Mouse (Mus musculus): ENCODE measurements around the gene Defb30. TPM values are rescaled to one million over a fixed set of nuclear protein-coding genes. Genes with fewer than 3 reads are reported as not detected.

The Defb30 gene
- not detected for total RNA-seq (2021)

- no peak for DNase-seq (ENCODE audit: low spot score)
- intact Hi-C loops (cut with DNase I): no loop called here
Measured at GRCm38 (mm10) chr14:63049910-63050370, at the start of gene Defb30. Gene Defb30, minus strand, starts transcription at chr14:63049960.

GRCm38 (mm10) chr14:63067708-63068107 lies 17.9 kb upstream of the Defb30 start:
- peak; percentile 65 for DNase-seq (ENCODE audit: low spot score)
- intact Hi-C loops (cut with DNase I): loop anchor here (2.0 kb wide), 2 partner anchors 129 to 305 kb away; no protein-coding TSS in a partner anchor

GRCm38 (mm10) chr14:63066630-63067310 lies 17.0 kb upstream of the Defb30 start:
- intact Hi-C loops (cut with DNase I): loop anchor here (2.0 kb wide), 2 partner anchors 130 to 306 kb away; no protein-coding TSS in a partner anchor
- no peak for DNase-seq (ENCODE audit: low spot score)

GRCm38 (mm10) chr14:63065391-63065790 lies 15.6 kb upstream of the Defb30 start:
- intact Hi-C loops (cut with DNase I): no loop called here
- DNase-seq (ENCODE audit: low spot score): no peak

GRCm38 (mm10) chr14:63062184-63062583 lies 12.4 kb upstream of the Defb30 start:
- DNase-seq (ENCODE audit: low spot score): no peak
- intact Hi-C loops (cut with DNase I): no loop called here

- DNase-seq (ENCODE audit: low spot score): no peak
- intact Hi-C loops (cut with DNase I): no loop called here
Measured at GRCm38 (mm10) chr14:63060361-63060760, 10.6 kb upstream of the Defb30 start.

GRCm38 (mm10) chr14:63054729-63055128 lies 5.0 kb upstream of the Defb30 start:
- intact Hi-C loops (cut with DNase I): no loop called here
- peak; percentile 75 for DNase-seq (ENCODE audit: low spot score)

GRCm38 (mm10) chr14:63050769-63051168 lies 1.0 kb upstream of the Defb30 start:
- DNase-seq (ENCODE audit: low spot score): peak; percentile 33
- intact Hi-C loops (cut with DNase I): no loop called here

- intact Hi-C loops (cut with DNase I): no loop called here
- DNase-seq (ENCODE audit: low spot score): no peak
Measured at GRCm38 (mm10) chr14:63046691-63047090, 3.1 kb downstream of the Defb30 start, which contains the start of gene Defb42. Gene Defb42, plus strand, starts transcription at chr14:63046991.

- intact Hi-C loops (cut with DNase I): no loop called here
- DNase-seq (ENCODE audit: low spot score): no peak
Measured at GRCm38 (mm10) chr14:63020524-63021156, 29.1 kb downstream of the Defb30 start.

- intact Hi-C loops (cut with DNase I): no loop called here
- DNase-seq (ENCODE audit: low spot score): no peak
Measured at GRCm38 (mm10) chr14:63014667-63015066, 35.1 kb downstream of the Defb30 start.

- intact Hi-C loops (cut with DNase I): no loop called here
- no peak for DNase-seq (ENCODE audit: low spot score)
Measured at GRCm38 (mm10) chr14:63013082-63013481, 36.7 kb downstream of the Defb30 start.

- intact Hi-C loops (cut with DNase I): no loop called here
- no peak for DNase-seq (ENCODE audit: low spot score)
Measured at GRCm38 (mm10) chr14:63011471-63011870, 38.3 kb downstream of the Defb30 start, which contains the start of gene Defb43. Gene Defb43, plus strand, starts transcription at chr14:63011771.

- intact Hi-C loops (cut with DNase I): no loop called here
Measured at GRCm38 (mm10) chr14:63002588-63002987, 47.2 kb downstream of the Defb30 start.

GRCm38 (mm10) chr14:62998977-62999376 lies 50.8 kb downstream of the Defb30 start:
- intact Hi-C loops (cut with DNase I): no loop called here
- no peak for DNase-seq (ENCODE audit: low spot score)

More at GRCm38 (mm10) chr14:63002588-63002987, 47.2 kb downstream of the Defb30 start:
- DNase-seq (ENCODE audit: low spot score): no peak

- DNase-seq (ENCODE audit: low spot score): no peak
- intact Hi-C loops (cut with DNase I): no loop called here
Measured at GRCm38 (mm10) chr14:62997777-62998176, 52.0 kb downstream of the Defb30 start, which contains the start of gene Defb47. Gene Defb47, plus strand, starts transcription at chr14:62998077.

GRCm38 (mm10) chr14:62991849-62992510 lies 57.8 kb downstream of the Defb30 start:
- intact Hi-C loops (cut with DNase I): no loop called here
- DNase-seq (ENCODE audit: low spot score): no peak

GRCm38 (mm10) chr14:62991271-62991670 lies 58.5 kb downstream of the Defb30 start:
- intact Hi-C loops (cut with DNase I): no loop called here
- DNase-seq (ENCODE audit: low spot score): no peak

GRCm38 (mm10) chr14:62984410-62984809 lies 65.3 kb downstream of the Defb30 start, which contains the start of gene Defb48:
Gene Defb48, minus strand, starts transcription at chr14:62984510.
- intact Hi-C loops (cut with DNase I): no loop called here
- DNase-seq (ENCODE audit: low spot score): no peak
